Mouse (Mus musculus): ENCODE measurements around the gene Slc43a1. TPM values are rescaled to one million over a fixed set of nuclear protein-coding genes. Genes with fewer than 3 reads are reported as not detected.

The Slc43a1 gene
- polyA plus RNA-seq, 1 experiment from 2014 or later, result 36.6 TPM

- no peak for DNase-seq (ENCODE audit: low spot score)
- H3K36me3 ChIP-seq, result peaks cover 87% of the 10 kb centered on the region
- peaks cover 6% of the 10 kb centered on the region for H3K27me3 ChIP-seq (ENCODE audit: low read depth, poor library complexity, severe bottlenecking)
- H3K27ac ChIP-seq, result no peak overlapping the region
- H3K9me3 ChIP-seq (replicated peaks), result no peaks in the 10 kb centered on the region
- WGBS, result 92% methylated on average over 7 of the region's 7 CpGs
- H3K4me1 ChIP-seq, result no peaks in the 10 kb centered on the region
- no peak overlapping the region for H3K4me3 ChIP-seq
These were observed 21.5 kb downstream of the Slc43a1 start for GRCm38 (mm10) chr2:84859991-84860780.

GRCm38 (mm10) chr2:84861430-84861829 lies 22.8 kb downstream of the Slc43a1 start:
- WGBS, result 84% methylated on average over 3 of the region's 3 CpGs
- H3K4me1 ChIP-seq, result peaks cover 10% of the 10 kb centered on the region
- no peak for DNase-seq (ENCODE audit: low spot score)
- H3K27ac ChIP-seq, result no peak overlapping the region
- H3K9me3 ChIP-seq (replicated peaks), result no peaks in the 10 kb centered on the region
- peaks cover 18% of the 10 kb centered on the region for H3K27me3 ChIP-seq (ENCODE audit: low read depth, poor library complexity, severe bottlenecking)
- H3K36me3 ChIP-seq, result peaks cover 75% of the 10 kb centered on the region
- H3K4me3 ChIP-seq, result no peak overlapping the region

- H3K4me1 ChIP-seq, result peaks cover 12% of the 10 kb centered on the region
- H3K27ac ChIP-seq, result no peak overlapping the region
- WGBS, result 87% methylated on average over 3 of the region's 3 CpGs
- no peak overlapping the region for H3K4me3 ChIP-seq
- peaks cover 67% of the 10 kb centered on the region for H3K36me3 ChIP-seq
- no peaks in the 10 kb centered on the region for H3K9me3 ChIP-seq (replicated peaks)
- DNase-seq (ENCODE audit: low spot score), result no peak
- peaks cover 26% of the 10 kb centered on the region for H3K27me3 ChIP-seq (ENCODE audit: low read depth, poor library complexity, severe bottlenecking)
These were observed 23.6 kb downstream of the Slc43a1 start for GRCm38 (mm10) chr2:84862231-84862630.

GRCm38 (mm10) chr2:84865616-84866571 lies 27.2 kb downstream of the Slc43a1 start:
- peaks cover 63% of the 10 kb centered on the region for H3K27me3 ChIP-seq (ENCODE audit: low read depth, poor library complexity, severe bottlenecking)
- WGBS, result 1% methylated on average over 47 of the region's 47 CpGs
- peak overlapping the region; percentile 42 for H3K4me3 ChIP-seq
- peaks cover 12% of the 10 kb centered on the region for H3K4me1 ChIP-seq
- peak; percentile 81 for DNase-seq (ENCODE audit: low spot score)
- H3K27ac ChIP-seq, result 0 out of 2 replicates have a peak overlapping the region, but pooled peaks have one; percentile 6
- H3K9me3 ChIP-seq (replicated peaks), result no peaks in the 10 kb centered on the region
- H3K36me3 ChIP-seq, result peaks cover 31% of the 10 kb centered on the region

DNA sequence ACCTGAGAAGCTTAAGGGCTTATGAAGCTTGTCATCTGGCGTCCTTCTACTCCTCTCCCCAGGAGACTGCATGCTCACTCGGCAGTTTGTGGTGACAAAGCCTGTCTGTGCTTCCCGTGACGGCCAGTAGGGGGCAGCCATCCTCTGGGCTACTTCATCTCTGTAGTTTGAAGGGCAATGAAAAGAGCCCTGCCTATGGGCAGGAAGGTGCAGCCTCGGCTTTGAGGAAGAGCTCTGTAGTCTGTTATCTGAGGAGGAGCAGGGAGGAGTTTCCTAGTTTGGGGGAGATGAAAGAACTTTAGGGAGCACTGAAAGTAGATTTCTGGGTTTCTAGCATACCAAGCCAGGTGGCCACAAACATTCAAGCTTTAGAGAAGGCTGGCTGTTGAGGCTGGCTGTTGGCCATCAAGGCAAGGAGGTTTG lies 29.9 kb downstream of the Slc43a1 start:
- peak; percentile 80 for DNase-seq (ENCODE audit: low spot score)
- H3K27ac ChIP-seq, result no peak overlapping the region
- peaks cover 23% of the 10 kb centered on the region for H3K4me1 ChIP-seq
- H3K36me3 ChIP-seq, result peaks cover 6% of the 10 kb centered on the region
- H3K27me3 ChIP-seq (ENCODE audit: low read depth, poor library complexity, severe bottlenecking), result peaks cover 90% of the 10 kb centered on the region
- H3K9me3 ChIP-seq (replicated peaks), result no peaks in the 10 kb centered on the region
- H3K4me3 ChIP-seq, result no peak overlapping the region
- WGBS, result 7% methylated on average over 5 of the region's 5 CpGs

GRCm38 (mm10) chr2:84868977-84869376 lies 30.3 kb downstream of the Slc43a1 start:
- 62% methylated on average over 2 of the region's 2 CpGs for WGBS
- peaks cover 3% of the 10 kb centered on the region for H3K36me3 ChIP-seq
- no peak for DNase-seq (ENCODE audit: low spot score)
- peaks cover 94% of the 10 kb centered on the region for H3K27me3 ChIP-seq (ENCODE audit: low read depth, poor library complexity, severe bottlenecking)
- H3K4me3 ChIP-seq, result no peak overlapping the region
- H3K4me1 ChIP-seq, result peaks cover 23% of the 10 kb centered on the region
- H3K9me3 ChIP-seq (replicated peaks), result no peaks in the 10 kb centered on the region
- no peak overlapping the region for H3K27ac ChIP-seq

GRCm38 (mm10) chr2:84870623-84871160 lies 32.0 kb downstream of the Slc43a1 start:
- no peak for DNase-seq (ENCODE audit: low spot score)
- no peaks in the 10 kb centered on the region for H3K36me3 ChIP-seq
- no peak overlapping the region for H3K4me3 ChIP-seq
- H3K4me1 ChIP-seq, result peaks cover 20% of the 10 kb centered on the region
- H3K27me3 ChIP-seq (ENCODE audit: low read depth, poor library complexity, severe bottlenecking), result peaks cover 100% of the 10 kb centered on the region
- H3K9me3 ChIP-seq (replicated peaks), result no peaks in the 10 kb centered on the region
- WGBS, result 66% methylated on average over 4 of the region's 4 CpGs
- H3K27ac ChIP-seq, result no peak overlapping the region

DNA sequence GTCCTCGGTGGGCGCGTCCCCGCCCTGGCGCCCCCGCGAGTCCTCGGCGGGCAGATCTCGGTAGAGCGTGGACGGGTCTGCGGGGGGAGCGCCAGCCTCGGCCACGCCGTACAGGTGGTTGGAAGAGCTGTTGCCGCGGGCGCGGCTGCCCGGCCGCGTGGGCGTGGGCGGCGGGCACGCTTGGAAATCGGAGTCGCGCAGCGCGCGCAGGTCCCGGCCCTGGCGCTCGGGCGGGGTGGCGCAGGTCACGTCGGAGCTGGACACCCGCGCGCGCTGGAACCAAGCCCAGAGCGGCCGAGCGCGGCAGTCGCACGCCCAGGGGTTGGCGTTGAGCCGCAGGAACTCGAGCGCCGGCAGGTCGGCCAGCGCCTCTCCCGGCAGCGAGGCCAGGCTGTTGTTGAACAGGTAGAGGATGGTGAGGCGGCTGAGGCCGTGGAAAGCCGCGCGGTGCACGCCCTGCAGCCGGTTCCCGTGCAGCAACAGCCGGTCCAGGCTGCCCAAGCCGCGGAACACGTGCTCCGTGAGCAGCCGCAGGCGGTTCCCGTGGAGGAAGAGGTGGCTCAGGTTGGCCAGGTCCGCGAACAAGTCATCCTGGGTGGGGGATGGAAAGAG lies 33.6 kb downstream of the Slc43a1 start:
- peak; percentile 68 for DNase-seq (ENCODE audit: low spot score)
- H3K27me3 ChIP-seq (ENCODE audit: low read depth, poor library complexity, severe bottlenecking), result peaks cover 100% of the 10 kb centered on the region
- 1% methylated on average over 78 of the region's 78 CpGs for WGBS

DNA sequence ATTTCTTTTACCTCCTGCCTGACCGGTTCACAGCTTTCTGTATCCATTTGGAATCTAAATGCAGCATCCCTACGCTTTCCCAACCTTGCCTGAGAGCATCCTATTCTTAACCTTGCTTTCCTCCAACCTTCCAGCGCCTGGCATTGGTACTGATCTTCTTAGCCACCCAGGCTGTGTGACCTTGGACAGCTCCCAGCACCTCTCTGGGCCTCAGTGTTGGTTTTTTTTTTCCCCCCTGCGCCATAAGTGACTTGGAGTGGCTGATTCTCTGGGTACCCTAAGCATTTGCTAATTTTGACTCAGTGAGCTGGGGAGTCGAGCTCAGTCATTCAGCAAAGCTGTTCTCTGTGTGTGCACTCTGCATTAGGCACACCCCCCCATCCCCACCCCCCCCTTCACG lies 37.2 kb downstream of the Slc43a1 start:
- peaks cover 94% of the 10 kb centered on the region for H3K27me3 ChIP-seq (ENCODE audit: low read depth, poor library complexity, severe bottlenecking)
- no peak for DNase-seq (ENCODE audit: low spot score)
- no peak overlapping the region for H3K4me3 ChIP-seq

More for the DNA sequence above, 33.6 kb downstream of the Slc43a1 start:
- Histone ChIP-seq H3K9me3 (replicated peaks) (no peaks in the 10 kb centered on the region), H3K4me1 (peaks cover 11% of the 10 kb centered on the region), H3K4me3 (peak overlapping the region; percentile 54), H3K36me3 (no peaks in the 10 kb centered on the region), H3K27ac (peak overlapping the region; percentile 66)

GRCm38 (mm10) chr2:84880590-84880989 lies 41.9 kb downstream of the Slc43a1 start:
- H3K27me3 ChIP-seq (ENCODE audit: low read depth, poor library complexity, severe bottlenecking), result peaks cover 94% of the 10 kb centered on the region
- WGBS, result 68% methylated on average over 8 of the region's 8 CpGs
- no peak overlapping the region for H3K27ac ChIP-seq

More for the DNA sequence above, 37.2 kb downstream of the Slc43a1 start:
- H3K27ac ChIP-seq, result no peak overlapping the region
- H3K4me1 ChIP-seq, result peaks cover 11% of the 10 kb centered on the region
- H3K9me3 ChIP-seq (replicated peaks), result no peaks in the 10 kb centered on the region
- H3K36me3 ChIP-seq, result no peaks in the 10 kb centered on the region
- 44% methylated on average over 6 of the region's 6 CpGs for WGBS

GRCm38 (mm10) chr2:84882606-84883005 lies 44.0 kb downstream of the Slc43a1 start:
- H3K27me3 ChIP-seq (ENCODE audit: low read depth, poor library complexity, severe bottlenecking), result peaks cover 95% of the 10 kb centered on the region
- H3K36me3 ChIP-seq, result no peaks in the 10 kb centered on the region
- no peak for DNase-seq (ENCODE audit: low spot score)
- H3K4me3 ChIP-seq, result peak overlapping the region; percentile 39
- H3K27ac ChIP-seq, result no peak overlapping the region
- no peaks in the 10 kb centered on the region for H3K9me3 ChIP-seq (replicated peaks)
- peaks cover 41% of the 10 kb centered on the region for H3K4me1 ChIP-seq
- WGBS, result 7% methylated on average over 23 of the region's 23 CpGs

More at GRCm38 (mm10) chr2:84880590-84880989, 41.9 kb downstream of the Slc43a1 start:
- Histone ChIP-seq H3K4me1 (peaks cover 21% of the 10 kb centered on the region), H3K36me3 (no peaks in the 10 kb centered on the region), H3K4me3 (no peak overlapping the region), H3K9me3 (replicated peaks) (no peaks in the 10 kb centered on the region)
- no peak for DNase-seq (ENCODE audit: low spot score)

- Histone ChIP-seq H3K4me1 (peaks cover 46% of the 10 kb centered on the region), H3K27me3 (ENCODE audit: low read depth, poor library complexity, severe bottlenecking) (peaks cover 97% of the 10 kb centered on the region), H3K9me3 (replicated peaks) (no peaks in the 10 kb centered on the region), H3K4me3 (peak overlapping the region; percentile 39), H3K36me3 (no peaks in the 10 kb centered on the region), H3K27ac (peak overlapping the region; percentile 42; the same call in 1 of the 2 replicates)
- WGBS, result 5% methylated on average over 6 of the region's 6 CpGs
- peak; percentile 33 for DNase-seq (ENCODE audit: low spot score)
These were observed 44.4 kb downstream of the Slc43a1 start for GRCm38 (mm10) chr2:84883084-84883483.
